Mouse (Mus musculus): ENCODE data around the gene Gm26558. TPM values are rescaled to one million over a fixed set of nuclear protein-coding genes. Genes with fewer than 3 reads are reported as not detected.
A peak's percentile ranks its signal among the peaks of the same experiment; 100 is the strongest.

The Gm26558 gene
- polyA plus RNA-seq, 1 experiment from 2014 or later, result 5.0 TPM

DNA sequence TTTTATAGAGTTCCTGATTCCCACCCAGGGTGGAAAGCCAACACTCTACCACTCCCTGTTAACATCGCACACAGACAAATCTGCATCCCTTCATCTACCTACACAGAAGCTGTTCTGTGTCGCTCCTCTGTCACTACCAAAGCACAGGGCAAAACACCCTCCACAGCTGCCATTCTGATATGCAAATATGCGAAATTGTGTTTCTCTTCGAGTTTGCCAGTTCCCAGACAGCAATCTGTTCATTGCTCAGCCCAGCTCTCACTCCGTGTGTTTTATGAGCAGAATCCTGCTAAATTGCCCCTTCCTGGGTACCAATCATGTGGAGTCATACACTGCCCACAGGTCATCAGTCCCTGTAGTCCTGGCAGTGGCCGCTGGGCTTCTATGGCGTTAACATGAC is 4.8 kb downstream of the Gm26558 start:
- no peak for TF ChIP-seq CTCF (IDR thresholded peaks at IDR 0.05; ENCODE audit: low read depth)
- H3K4me3 ChIP-seq (replicated peaks; ENCODE audit: low read depth, low read length), result no peak overlapping the region
- H3K9me3 ChIP-seq (replicated peaks; ENCODE audit: low read length), result no peaks in the 10 kb centered on the region
- no peaks in the 10 kb centered on the region for H3K36me3 ChIP-seq (ENCODE audit: insufficient read depth, low read length)
- H3K9ac ChIP-seq (ENCODE audit: low read depth, low read length), result no peak overlapping the region
- H3K27ac ChIP-seq, result no peak overlapping the region
- no peak overlapping the region for H3K4me2 ChIP-seq (ENCODE audit: low read length)
- WGBS, result 63% methylated on average over 7 of the region's 7 CpGs
- ATAC-seq (replicated peaks; ENCODE audit: low FRiP score, low read depth) (no peak), DNase-seq (ENCODE audit: low spot score) (no peak)
- H3K27me3 ChIP-seq (ENCODE audit: insufficient read depth, low read length), result no peaks in the 10 kb centered on the region; the same call in 1 of the 2 replicates
- H3K4me1 ChIP-seq (replicated peaks; ENCODE audit: insufficient read depth, low read length), result no peaks in the 10 kb centered on the region

DNA sequence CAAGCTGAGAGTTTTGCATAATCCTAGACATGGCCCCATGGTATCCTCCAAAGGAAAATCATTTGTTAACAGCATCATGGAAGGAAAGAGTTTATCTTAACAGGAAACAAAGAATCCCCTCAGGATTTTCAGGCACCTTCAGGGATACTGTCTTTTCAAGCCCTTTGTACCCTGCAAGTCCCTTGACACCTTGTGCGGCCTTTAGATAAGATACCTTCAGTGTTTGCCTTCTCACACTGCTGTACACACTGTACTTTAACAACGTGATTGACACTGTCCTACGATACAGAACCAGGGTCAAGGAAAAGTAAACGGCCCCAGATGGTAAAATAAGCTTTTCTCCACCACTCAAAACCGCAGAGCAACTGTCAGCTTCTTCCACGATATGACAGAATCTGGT is 10.1 kb downstream of the Gm26558 start:
- Histone ChIP-seq H3K4me1 (replicated peaks; ENCODE audit: insufficient read depth, low read length) (no peaks in the 10 kb centered on the region), H3K36me3 (ENCODE audit: insufficient read depth, low read length) (no peaks in the 10 kb centered on the region), H3K27ac (no peak overlapping the region), H3K4me2 (ENCODE audit: low read length) (no peak overlapping the region), H3K27me3 (ENCODE audit: insufficient read depth, low read length) (no peaks in the 10 kb centered on the region), H3K9ac (ENCODE audit: low read depth, low read length) (no peak overlapping the region), H3K9me3 (replicated peaks; ENCODE audit: low read length) (no peaks in the 10 kb centered on the region), H3K4me3 (replicated peaks; ENCODE audit: low read depth, low read length) (no peak overlapping the region)
- TF ChIP-seq CTCF (IDR thresholded peaks at IDR 0.05; ENCODE audit: low read depth), result no peak
- no peak for ATAC-seq (replicated peaks; ENCODE audit: low FRiP score, low read depth)
- no peak for DNase-seq (ENCODE audit: low spot score)
- 58% methylated on average over 6 of the region's 6 CpGs for WGBS

DNA sequence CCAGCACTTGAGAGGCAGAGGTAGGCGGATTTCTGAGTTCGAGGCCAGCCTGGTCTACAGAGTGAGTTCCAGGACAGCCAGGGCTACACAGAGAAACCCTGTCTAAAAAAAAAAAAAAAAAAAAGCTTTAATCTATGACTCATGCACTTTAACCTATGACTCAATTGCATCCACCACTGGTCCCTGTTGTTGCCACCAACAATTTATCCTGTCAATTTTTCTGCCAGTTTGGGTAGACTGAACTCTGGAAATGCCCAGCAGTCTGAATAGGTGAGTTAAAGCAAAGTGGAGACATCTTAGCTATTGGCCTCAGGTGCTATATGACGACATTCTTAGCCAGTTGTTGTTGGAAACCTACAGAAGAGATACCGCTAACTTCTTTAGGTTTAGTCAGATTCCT is 12.4 kb downstream of the Gm26558 start:
- DNase-seq (ENCODE audit: low spot score) (no peak), ATAC-seq (replicated peaks; ENCODE audit: low FRiP score, low read depth) (no peak)
- no peak overlapping the region for H3K27ac ChIP-seq
- H3K9me3 ChIP-seq (replicated peaks; ENCODE audit: low read length), result no peaks in the 10 kb centered on the region
- H3K9ac ChIP-seq (ENCODE audit: low read depth, low read length), result no peak overlapping the region
- WGBS, result 93% methylated on average over 4 of the region's 4 CpGs
- H3K27me3 ChIP-seq (ENCODE audit: insufficient read depth, low read length), result no peaks in the 10 kb centered on the region
- no peak for TF ChIP-seq CTCF (IDR thresholded peaks at IDR 0.05; ENCODE audit: low read depth)
- H3K36me3 ChIP-seq (ENCODE audit: insufficient read depth, low read length), result no peaks in the 10 kb centered on the region
- H3K4me2 ChIP-seq (ENCODE audit: low read length), result no peak overlapping the region
- H3K4me1 ChIP-seq (replicated peaks; ENCODE audit: insufficient read depth, low read length), result no peaks in the 10 kb centered on the region
- H3K4me3 ChIP-seq (replicated peaks; ENCODE audit: low read depth, low read length), result no peak overlapping the region

DNA sequence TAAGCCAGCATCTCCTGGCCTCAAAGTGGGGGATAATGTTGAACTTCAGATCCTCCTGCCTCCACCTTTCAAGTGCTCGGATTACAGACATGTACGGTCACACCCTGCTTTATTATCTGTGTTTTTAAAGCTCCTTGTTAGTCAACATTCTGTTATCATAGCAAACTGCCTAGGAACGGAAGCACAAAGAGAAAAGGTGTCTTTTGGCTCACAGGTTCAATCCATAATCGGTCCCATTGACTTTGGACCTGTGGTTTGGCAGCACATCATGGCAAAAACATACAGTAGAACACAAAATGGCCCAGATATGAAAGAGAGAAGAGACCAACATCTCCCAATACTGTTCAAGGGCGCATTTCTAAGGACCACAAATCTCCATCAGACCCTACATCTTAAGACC is 13.6 kb downstream of the Gm26558 start:
- DNase-seq (ENCODE audit: low spot score) (no peak), ATAC-seq (replicated peaks; ENCODE audit: low FRiP score, low read depth) (no peak)
- 71% methylated on average over 5 of the region's 5 CpGs for WGBS
- TF ChIP-seq CTCF (IDR thresholded peaks at IDR 0.05; ENCODE audit: low read depth), result no peak
- Histone ChIP-seq H3K4me2 (ENCODE audit: low read length) (no peak overlapping the region), H3K36me3 (ENCODE audit: insufficient read depth, low read length) (no peaks in the 10 kb centered on the region), H3K9me3 (replicated peaks; ENCODE audit: low read length) (no peaks in the 10 kb centered on the region), H3K9ac (ENCODE audit: low read depth, low read length) (no peak overlapping the region), H3K27me3 (ENCODE audit: insufficient read depth, low read length) (no peaks in the 10 kb centered on the region), H3K27ac (no peak overlapping the region), H3K4me1 (replicated peaks; ENCODE audit: insufficient read depth, low read length) (no peaks in the 10 kb centered on the region), H3K4me3 (replicated peaks; ENCODE audit: low read depth, low read length) (no peak overlapping the region)

DNA sequence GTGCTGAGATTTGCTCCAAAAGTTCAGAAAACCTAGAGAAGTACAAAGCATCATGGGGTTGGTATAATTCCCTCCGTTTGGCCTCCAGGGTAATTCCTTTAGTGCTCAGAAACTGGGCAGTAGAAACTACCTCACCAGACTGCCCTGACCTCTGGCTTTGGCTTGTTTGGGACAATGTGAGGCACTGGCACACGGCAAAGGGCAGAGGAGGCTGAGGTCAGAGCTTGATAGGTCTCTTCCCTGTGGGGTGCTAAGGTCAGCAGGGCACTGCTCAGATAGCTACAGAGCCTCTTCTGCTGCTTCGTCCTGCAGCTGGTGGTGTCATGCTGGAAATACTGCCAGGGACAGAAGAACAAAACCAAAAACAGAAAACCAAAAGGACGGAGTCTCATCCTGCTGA is 14.2 kb downstream of the Gm26558 start:
- no peak for TF ChIP-seq CTCF (IDR thresholded peaks at IDR 0.05; ENCODE audit: low read depth)
- Histone ChIP-seq H3K4me1 (replicated peaks; ENCODE audit: insufficient read depth, low read length) (no peaks in the 10 kb centered on the region), H3K9ac (ENCODE audit: low read depth, low read length) (no peak overlapping the region), H3K9me3 (replicated peaks; ENCODE audit: low read length) (no peaks in the 10 kb centered on the region), H3K4me2 (ENCODE audit: low read length) (no peak overlapping the region), H3K27ac (no peak overlapping the region), H3K27me3 (ENCODE audit: insufficient read depth, low read length) (no peaks in the 10 kb centered on the region), H3K4me3 (replicated peaks; ENCODE audit: low read depth, low read length) (no peak overlapping the region), H3K36me3 (ENCODE audit: insufficient read depth, low read length) (no peaks in the 10 kb centered on the region)
- no peak for ATAC-seq (replicated peaks; ENCODE audit: low FRiP score, low read depth)
- DNase-seq (ENCODE audit: low spot score), result no peak
- WGBS, result 46% methylated on average over 4 of the region's 4 CpGs

DNA sequence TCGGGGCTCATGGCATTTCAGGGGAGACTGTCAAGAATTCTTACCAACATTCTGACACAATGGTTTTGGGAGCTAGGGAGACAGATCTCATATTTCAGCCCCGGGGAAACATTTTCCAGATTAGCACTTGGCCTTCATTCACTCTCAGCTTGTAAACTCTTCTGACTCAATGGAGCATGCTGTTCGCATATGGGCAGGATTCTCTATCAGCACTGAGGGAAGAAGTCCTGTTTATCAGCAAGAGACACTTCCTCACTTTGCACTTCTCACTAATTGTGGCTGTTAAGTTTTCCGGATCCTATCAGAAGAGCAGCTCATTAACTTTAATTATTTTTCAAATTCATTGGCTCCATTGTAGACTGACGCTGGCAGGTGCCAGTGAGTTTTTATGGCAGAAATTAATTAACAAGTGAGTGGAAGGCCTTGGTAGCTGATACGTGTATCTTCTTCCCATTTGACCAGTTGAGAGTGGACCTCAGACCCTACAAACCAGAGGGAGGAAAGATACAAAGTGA is 16.6 kb downstream of the Gm26558 start:
- Histone ChIP-seq H3K4me2 (ENCODE audit: low read length) (no peak overlapping the region), H3K27ac (no peak overlapping the region), H3K27me3 (ENCODE audit: insufficient read depth, low read length) (no peaks in the 10 kb centered on the region), H3K4me1 (replicated peaks; ENCODE audit: insufficient read depth, low read length) (no peaks in the 10 kb centered on the region), H3K9ac (ENCODE audit: low read depth, low read length) (no peak overlapping the region), H3K9me3 (replicated peaks; ENCODE audit: low read length) (no peaks in the 10 kb centered on the region), H3K4me3 (replicated peaks; ENCODE audit: low read depth, low read length) (no peak overlapping the region), H3K36me3 (ENCODE audit: insufficient read depth, low read length) (no peaks in the 10 kb centered on the region)
- ATAC-seq (replicated peaks; ENCODE audit: low FRiP score, low read depth) (no peak), DNase-seq (ENCODE audit: low spot score) (no peak)
- 55% methylated on average over 6 of the region's 6 CpGs for WGBS
- TF ChIP-seq CTCF (IDR thresholded peaks at IDR 0.05; ENCODE audit: low read depth), result no peak

DNA sequence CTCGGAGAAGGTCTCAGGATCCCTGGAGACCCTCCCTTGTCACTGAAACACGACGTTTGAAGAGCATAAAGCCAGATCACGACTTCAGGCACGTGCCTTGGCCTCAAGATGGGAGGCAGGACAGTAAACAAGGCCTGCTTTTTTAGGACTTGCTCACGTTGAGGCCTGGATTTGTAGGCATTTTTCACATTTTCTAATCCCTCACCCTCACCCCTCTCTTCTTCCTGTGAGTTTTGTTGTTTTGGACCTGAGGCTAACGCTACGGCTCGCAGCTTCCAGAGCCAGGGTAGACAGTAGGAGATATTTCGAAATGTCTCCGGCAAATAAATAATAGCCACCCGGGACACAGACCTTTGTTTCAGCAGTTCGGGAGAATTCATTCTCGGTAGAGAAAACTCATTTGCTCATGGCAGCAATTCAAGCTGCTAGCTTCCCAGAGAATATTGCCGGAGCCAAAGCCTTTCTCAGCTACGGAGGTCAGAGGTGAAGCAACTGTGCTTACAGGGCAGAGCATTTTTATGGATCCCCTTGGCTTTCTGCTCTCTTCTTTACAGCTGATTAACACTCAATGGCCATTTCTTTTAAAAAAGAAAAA is 18.8 kb downstream of the Gm26558 start:
- H3K4me3 ChIP-seq (replicated peaks; ENCODE audit: low read depth, low read length), result no peak overlapping the region
- H3K27me3 ChIP-seq (ENCODE audit: insufficient read depth, low read length), result no peaks in the 10 kb centered on the region
- no peak for TF ChIP-seq CTCF (IDR thresholded peaks at IDR 0.05; ENCODE audit: low read depth)
- H3K9ac ChIP-seq (ENCODE audit: low read depth, low read length), result no peak overlapping the region
- H3K36me3 ChIP-seq (ENCODE audit: insufficient read depth, low read length), result no peaks in the 10 kb centered on the region
- no peak for ATAC-seq (replicated peaks; ENCODE audit: low FRiP score, low read depth)
- no peak overlapping the region for H3K4me2 ChIP-seq (ENCODE audit: low read length)
- no peak overlapping the region for H3K27ac ChIP-seq
- peak; percentile 55 for DNase-seq (ENCODE audit: low spot score)
- H3K9me3 ChIP-seq (replicated peaks; ENCODE audit: low read length), result no peaks in the 10 kb centered on the region
- H3K4me1 ChIP-seq (replicated peaks; ENCODE audit: insufficient read depth, low read length), result no peaks in the 10 kb centered on the region
- WGBS, result 38% methylated on average over 16 of the region's 16 CpGs

All from kidney, postnatal 0 days (tissue).